Mouse (Mus musculus): ENCODE data around the gene Parp6.

- TF ChIP-seq TAL1 (conservative IDR thresholded peaks at IDR 0.05; ENCODE audit: low read depth, low read length) (no peak), CTCF (IDR thresholded peaks at IDR 0.05; ENCODE audit: low read depth, low read length) (no peak), GATA1 (IDR thresholded peaks at IDR 0.05; ENCODE audit: borderline replicate concordance, low read length) (no peak)
Observed at GRCm38 (mm10) chr9:59660421-59660820, 43.3 kb downstream of the Parp6 start.
